Mouse (Mus musculus) layer of hippocampus, postnatal 36 days (tissue): ENCODE results near the gene Oas1e. TPM values are rescaled to one million over a fixed set of nuclear protein-coding genes. Genes with fewer than 3 reads are reported as not detected.
"Not testable (repeated sequence)": the region's sequence is repeated elsewhere in the genome, so short reads cannot be mapped to it uniquely, and the experiment has no call there.

Experiments
- DNase-seq, 2 experiments: peaks; one replicate each; pipeline ENCODE4 v3.0.0; 2022
- total RNA-seq, 2 experiments: library from RNA; stranded (reverse); gene quantifications; 2 replicates each; pipeline ENCODE4 v1.2.3; 2021

The Oas1e gene
- not detected for total RNA-seq

GRCm38 (mm10) chr5:120795480-120796034 lies at the start of gene Oas1e:
TSS of gene Oas1e (minus strand) at chr5:120795530.
- not testable (repeated sequence) for DNase-seq

GRCm38 (mm10) chr5:120844713-120845112 lies 49.4 kb upstream of the Oas1e start:
- DNase-seq, result no peak

DNA sequence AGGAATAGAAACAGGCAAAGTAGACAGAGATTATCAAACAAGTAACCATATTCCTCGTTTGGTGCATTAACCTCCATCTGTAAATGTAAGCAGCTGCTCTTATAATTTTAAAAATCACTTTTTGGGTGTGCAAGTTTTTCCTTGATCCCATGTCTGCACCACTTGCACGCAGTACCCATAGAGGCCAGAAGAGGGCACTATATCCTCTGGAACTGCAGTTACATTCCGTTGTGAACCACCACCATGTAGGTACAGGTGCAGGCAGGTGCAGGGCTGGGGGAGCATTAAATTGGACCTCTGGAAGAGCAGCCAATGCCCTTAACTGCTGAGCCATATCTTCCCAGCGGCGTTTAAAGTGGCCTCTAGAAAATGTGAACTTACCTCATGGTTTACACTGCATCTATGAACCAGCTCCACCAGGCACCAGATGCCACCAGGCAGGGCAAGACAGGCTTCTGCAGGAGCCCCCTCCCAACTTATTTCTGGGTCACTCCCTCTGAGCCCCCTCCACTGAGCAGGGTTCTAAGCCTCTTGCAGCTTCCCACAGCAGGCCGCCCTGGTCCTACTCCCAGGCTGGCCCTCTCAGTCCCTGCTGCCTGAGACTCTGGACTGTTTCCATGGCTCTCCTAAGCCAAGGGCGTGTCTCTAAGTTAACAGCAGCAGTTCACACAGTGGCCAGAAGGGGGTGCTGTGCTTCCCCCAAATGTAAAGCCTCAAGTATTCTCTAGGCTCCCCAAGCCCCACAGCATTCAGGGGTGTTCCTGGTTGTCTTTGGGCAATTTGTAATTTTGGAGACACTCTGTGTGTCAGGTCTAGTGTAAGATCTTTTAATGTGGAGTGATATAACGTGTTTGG lies 41.6 kb upstream of the Oas1e start:
- no peak for DNase-seq

DNA sequence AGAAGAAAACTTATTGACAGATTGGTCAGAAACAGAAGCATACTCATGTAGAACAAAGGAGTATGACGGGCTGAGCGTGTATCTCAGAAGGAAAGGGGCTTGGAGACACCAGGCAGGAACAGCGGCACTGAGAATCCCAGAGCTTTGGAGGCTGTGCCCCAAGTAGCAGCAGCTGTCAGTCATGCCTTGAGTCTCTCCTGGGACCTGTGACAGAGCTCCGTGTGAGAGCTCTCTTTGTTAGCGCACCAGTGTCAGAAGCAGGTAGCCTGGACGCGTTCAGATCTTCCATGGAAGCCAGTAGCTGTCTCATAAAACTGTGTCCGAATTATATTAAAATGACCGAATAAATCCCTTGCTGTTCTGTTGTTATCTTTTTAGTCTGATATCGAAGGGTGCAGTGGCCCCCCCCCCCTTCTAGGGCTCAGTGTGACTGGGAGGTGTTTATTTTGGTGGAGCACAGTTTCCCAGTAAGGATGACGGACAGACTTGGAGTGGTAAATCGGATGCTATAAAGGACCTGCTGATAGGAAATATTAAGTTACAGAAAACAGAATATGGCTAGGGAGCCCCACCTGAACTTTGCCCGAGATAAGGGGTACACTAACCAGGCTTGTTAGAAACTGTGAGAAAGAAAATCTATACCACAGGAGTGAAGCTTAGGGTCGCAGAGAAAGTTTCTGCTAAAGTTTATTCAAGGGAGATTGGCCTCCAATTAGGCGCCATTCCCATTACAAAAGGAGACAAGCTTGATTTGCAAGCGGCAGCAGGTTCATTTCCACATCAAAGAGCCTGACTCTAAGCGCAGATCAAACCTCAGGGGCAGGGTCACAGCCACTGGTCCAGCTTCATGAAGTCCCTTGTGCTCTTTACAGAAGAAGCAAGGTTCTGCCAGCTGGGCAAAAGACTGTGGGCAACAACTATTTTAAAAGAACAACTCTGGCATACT lies 38.3 kb upstream of the Oas1e start:
- no peak for DNase-seq

GRCm38 (mm10) chr5:120831031-120831430 lies 35.7 kb upstream of the Oas1e start:
- no peak for DNase-seq

DNA sequence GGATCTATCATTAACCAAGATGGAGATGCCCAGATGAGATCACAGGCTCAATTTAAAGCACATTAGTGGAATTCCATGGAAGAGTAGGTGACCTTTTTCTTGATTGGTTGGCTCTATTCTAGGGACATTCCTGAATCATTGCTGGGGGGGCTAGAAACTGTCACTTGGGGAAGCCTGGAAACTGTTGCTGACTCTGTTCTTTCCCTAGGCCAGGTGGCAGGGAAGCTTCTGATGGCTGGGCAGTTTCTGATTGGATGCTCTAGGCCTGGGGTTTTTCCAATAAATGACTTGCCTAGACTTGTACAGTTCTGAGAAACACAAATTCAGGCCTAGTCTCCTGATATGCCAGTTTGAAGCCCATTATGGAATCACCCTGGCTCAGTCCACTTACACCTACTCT lies 23.7 kb upstream of the Oas1e start:
- DNase-seq, result no peak

- no peak for DNase-seq
Observed at GRCm38 (mm10) chr5:120815949-120816348, 20.6 kb upstream of the Oas1e start.

DNA sequence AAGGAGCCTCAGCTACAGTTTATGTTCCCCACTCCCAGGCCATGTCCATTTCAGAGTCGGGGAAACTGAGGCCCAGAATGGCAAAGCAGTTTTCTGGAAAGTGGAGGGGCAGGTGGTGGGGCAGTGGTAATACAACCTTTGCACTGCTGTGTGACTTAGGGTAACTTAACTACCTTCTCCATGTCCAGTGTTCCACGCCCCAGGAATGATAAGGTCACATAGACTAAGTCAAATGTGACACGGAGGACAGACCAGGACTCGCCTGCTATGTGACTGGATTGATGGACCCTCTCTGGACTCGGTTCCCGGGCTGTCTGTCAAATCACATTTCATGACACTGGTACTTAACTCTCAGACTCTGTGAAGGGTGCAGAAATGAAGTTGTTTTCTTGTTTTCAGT lies 17.7 kb upstream of the Oas1e start:
- no peak for DNase-seq

- DNase-seq, result peak; percentile 55 to 67
Observed at GRCm38 (mm10) chr5:120811951-120812819, 16.9 kb upstream of the Oas1e start, which contains the start of gene Oas1c. TSS of gene Oas1c (minus strand) at chr5:120812514.

GRCm38 (mm10) chr5:120809171-120809570 lies 13.8 kb upstream of the Oas1e start:
- DNase-seq, result no peak

DNA sequence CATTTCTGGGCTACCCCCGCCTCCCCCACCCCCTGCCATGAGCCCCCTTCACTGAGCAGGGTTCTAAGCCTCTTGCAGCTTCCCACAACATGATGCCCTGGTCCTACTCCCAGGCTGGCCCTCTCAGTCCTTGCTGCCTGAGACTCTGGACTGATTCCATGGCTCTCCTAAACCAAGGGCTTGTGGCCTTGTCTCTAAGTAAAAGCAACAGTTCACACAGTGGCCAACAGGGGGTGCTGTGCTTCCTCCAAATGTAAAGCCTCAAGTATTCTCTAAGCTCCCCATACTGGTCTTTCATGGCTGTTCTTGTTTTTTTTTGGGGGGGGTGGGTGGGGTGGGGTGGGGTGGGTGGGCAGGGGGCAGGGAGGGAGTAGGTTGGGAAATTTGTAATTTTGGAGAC lies 11.1 kb upstream of the Oas1e start:
- DNase-seq, result no peak

DNA sequence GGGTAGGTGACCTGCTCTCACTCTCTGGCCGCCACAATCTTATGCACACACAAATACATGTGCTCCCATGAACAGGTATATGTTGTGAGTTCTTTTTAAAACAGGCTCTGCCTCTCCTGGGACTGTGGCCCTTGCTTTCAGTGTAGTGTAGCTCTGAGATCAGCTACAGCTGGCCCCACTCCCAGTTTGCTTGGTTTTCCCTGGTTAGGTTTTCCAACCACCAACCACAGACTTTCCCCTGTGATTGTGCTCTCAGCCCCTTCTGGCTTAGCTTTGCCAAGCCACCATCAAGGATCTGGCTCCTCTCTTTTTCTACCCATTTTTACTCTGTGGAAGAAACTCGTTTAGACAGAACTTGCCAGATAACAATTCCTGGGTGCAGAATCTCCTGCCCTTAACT lies 8.3 kb upstream of the Oas1e start:
- DNase-seq, result no peak

DNA sequence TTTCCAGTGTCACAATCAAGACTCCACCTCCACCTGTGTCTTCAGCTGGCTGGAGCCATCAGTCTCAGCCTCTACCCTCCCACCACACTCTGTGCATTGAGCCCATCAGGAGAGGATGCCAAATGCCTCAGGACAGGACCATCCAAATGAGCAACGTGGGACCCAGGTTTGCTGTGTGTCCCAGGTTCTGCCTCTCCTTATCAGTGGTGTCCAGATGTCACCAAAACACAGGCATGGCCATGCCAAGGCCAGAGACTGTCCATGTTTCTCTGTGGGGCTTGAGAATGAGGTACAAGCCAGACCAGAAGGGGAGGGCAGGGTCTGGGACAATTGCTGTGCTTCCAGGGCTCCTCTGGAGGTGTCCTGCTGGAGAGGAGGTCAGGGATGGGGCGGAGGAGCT lies 3.6 kb upstream of the Oas1e start:
- DNase-seq, result not testable (repeated sequence)

DNA sequence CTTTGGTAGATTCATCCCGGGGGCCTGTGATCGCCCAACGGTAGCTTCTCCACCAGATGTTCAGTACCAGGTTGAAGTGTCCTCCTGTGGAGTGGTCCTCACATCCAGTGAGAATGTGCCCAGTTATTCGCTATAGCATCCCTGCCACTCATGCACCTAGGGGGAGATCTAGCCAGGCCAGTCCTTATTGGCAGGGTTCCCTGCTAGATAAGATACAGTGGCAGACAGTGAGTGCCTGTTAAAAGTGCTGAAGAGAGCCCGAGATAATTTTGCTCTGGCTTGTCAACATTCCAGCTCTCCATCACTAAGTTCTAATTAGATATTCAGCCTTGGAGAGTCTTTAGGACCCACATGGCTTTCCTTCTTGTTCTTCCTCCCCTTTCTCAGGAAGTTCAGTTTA lies 2.8 kb upstream of the Oas1e start:
- not testable (repeated sequence) for DNase-seq

GRCm38 (mm10) chr5:120793043-120793442 lies 2.3 kb downstream of the Oas1e start:
- peak in 1 of 2 experiments; percentile 26 for DNase-seq

GRCm38 (mm10) chr5:120787042-120787441 lies 8.3 kb downstream of the Oas1e start:
- no peak for DNase-seq

DNA sequence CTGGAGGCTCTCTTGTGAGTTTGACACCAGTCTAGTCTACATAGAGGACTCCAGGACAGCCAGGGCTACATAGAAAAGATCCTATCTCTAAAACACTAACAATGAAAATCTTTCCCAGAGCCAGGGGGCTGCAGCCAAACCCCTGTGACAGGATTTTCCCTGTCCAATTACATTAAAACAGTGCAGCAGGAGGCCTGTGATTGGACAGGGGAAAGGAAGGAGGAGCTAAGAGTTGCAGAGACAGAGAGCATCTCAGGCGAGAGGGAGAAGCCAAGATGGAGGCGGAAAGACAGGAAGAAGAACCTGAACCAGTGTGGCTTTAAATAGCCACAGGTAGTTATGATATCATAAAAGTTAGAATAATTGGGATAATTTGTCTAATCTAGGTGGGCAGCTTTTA lies 12.9 kb downstream of the Oas1e start:
- DNase-seq, result no peak

GRCm38 (mm10) chr5:120781646-120782045 lies 13.7 kb downstream of the Oas1e start:
- DNase-seq, result no peak

DNA sequence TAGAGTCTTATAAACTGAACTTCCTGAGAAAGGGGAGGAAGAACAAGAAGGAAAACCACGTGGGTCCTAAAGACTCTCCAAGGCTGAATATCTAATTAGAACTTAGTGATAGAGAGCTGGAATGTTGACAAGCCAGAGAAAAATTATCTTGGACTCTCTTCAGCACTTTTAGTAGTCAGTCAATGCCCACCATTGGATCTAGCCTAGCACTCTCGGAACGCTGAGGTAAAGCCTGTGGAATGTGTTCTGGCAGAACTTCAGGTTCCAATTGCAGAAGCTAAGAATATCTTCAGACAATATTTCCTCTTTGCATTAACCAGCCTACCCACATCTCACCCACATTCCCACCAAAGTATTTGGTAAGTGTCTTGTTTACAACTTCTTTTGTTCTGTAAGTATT lies 15.4 kb downstream of the Oas1e start:
- no peak for DNase-seq

GRCm38 (mm10) chr5:120778941-120779340 lies 16.4 kb downstream of the Oas1e start:
- DNase-seq, result no peak

DNA sequence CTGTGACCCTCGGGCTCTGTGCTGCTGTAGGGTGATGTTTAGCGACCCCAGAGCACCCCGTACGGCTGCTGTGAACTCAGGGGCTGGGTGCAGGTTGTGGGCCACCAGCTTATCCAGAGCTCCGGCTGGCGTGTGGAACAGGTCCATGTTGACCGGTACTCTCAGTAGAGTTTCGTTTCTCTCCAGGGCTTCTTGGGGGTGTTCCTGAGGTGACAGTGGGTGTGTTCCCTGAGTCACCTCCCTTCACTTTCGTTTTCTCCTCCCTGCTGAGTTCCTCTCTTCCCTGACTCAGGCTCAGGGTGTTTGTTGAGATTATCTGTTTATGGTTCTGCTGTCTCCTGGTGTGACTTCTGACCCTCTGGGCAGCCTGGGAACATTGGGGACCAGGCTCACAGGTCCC lies 17.9 kb downstream of the Oas1e start, which contains the start of gene Oas3:
Gene Oas3 (minus strand): TSS at position 184 of the 400 bp plus-strand sequence.
- no peak for DNase-seq

DNA sequence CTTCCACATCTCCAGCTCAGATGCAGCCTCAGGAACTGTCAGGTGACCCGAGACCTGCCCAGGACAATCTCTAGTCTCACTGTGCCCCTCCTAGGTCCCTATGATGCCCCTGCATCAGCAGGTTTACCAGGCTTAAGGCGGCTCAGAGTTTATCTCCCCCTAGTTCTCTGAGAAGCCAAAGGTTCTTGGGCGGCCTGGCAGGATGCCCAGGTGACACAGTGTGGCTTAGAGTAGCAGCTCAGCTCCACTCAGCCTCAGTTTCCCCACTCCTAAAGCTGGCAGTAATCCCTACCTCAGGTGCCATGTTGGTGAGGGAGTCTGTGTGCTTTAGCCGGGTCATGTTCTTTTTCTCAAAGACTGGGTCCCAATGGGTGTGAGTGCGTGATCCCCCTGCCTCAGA lies 18.5 kb downstream of the Oas1e start:
- no peak for DNase-seq
